Mouse (Mus musculus) heart, adult 11 months (tissue): ENCODE results near the gene Gdnf.

Experiments used
- DNase-seq: peaks from one replicate; pipeline ENCODE4 v3.0.0; 2022

Gene Gdnf

DNA sequence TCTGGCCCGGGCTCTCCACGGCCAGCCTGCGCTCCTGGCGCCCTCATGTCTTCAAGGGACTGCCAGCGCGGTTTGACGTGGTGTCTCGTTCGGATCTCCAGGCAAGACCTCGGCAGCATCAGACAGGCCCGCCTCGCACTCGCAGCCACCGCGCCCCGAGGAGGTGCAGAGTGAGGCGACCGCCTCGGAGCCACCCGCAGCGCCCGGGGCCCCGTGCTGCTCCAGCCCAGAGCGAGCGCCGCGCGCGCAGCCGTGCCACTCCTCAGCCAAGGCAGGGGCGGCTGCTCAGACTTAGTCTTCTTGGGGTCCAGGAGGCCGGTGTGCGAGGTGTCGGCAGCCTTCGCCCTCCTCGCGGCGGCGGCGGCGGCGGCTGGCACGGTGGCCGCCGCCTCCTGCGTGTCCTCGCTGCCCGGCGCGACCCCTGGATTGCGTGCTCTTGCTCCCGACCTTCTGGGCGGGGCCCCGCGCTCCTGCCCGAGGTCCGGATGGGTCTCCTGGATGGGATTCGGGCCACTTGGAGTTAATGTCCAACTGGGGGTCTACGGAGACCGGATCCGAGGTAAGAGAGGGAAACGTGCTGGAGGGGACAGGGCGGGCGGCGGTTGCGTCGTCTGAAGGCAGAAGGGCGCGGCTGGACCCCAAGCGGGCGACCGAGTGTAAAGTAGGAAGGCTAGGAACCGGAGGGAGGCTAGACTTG, at the start of gene Gdnf:
Gene Gdnf (plus strand): TSS at position 291 of the 697 bp plus-strand sequence.
- peak; percentile 86 for DNase-seq

DNA sequence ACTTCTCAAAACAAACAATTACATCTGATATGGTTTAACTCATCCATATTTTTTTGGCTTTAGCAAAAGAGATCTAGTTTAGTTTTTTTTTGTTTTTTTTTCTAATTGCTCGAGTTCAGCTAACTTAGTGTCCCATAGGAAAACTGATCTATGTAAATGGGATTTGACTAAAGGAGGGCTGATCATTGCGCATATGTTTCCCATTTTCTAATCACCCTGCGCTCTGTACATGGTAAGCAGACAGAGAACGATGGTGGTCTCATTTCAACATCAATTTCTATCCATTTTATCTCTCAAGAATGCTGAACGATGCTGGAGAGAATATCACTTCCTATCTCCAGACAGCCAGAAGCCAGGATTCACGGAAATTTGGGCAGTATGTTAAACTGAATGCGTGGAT, 43.5 kb upstream of the Gdnf start:
- no peak for DNase-seq

DNA sequence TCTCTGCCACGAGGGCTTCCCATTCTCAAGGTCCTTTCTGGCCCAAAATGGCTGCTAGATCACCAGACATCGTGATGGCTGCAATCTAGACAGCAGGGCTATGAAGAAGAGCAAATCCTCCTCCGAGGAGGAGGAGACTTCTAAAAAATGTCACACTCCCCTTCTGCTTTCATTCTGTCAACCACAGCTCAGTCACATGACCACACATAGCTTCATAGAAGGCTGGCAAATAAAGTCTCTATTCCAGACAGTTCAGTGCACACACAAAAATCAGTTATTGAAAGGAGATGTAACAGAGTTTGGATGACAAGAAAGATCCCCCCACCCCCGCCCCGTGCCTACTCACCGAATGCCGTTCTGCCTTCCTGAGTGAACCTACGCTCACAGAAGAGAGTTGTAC, 37.7 kb upstream of the Gdnf start:
- peak; percentile 28 for DNase-seq

DNA sequence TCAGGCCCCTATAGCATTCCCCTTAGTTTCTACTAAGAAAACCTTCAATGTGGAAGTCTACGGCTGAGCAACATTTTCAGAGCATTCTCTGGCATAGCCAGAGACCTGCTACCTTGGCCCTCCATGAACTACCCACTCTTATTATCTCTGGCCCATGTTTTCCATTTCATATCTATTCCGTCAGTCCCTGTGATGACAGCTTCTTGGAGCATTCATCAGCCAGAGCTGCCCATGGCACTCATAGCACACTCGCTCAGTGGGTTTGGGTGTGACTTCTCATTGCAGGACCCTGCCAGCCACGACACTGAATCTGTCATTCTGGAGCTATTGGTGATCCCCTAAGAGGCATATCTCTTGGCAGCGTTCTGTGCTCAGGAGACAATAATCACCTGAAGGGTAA, 29.1 kb upstream of the Gdnf start:
- DNase-seq, result peak; percentile 96

DNA sequence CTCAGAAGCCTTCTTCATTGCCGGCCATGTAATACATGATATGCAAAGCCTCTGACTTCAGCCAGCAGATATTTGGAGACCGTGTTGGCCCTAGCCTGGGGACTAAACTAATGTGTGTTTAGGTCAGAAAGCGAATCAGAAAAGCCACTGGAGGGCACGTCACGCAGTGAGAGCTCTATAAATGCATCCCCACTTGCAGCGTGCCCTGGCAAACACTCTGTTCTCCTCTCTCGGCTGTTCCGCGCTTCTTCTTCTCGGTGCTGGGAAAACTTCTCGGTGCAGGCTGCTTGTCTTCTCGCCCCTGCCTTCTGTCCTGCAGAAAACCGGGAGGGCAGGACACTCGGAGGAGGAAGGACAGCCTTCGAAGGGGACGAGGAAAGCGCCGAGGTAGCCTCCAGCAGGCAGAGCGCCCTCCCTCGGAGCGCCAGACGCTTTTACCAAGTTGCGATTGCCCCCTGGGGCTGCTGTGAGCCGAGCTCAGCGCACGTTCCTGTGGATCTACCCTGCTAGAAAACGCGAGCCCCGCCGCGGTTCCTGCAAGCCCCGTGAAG, 730 bp upstream of the Gdnf start:
- DNase-seq, result no peak

DNA sequence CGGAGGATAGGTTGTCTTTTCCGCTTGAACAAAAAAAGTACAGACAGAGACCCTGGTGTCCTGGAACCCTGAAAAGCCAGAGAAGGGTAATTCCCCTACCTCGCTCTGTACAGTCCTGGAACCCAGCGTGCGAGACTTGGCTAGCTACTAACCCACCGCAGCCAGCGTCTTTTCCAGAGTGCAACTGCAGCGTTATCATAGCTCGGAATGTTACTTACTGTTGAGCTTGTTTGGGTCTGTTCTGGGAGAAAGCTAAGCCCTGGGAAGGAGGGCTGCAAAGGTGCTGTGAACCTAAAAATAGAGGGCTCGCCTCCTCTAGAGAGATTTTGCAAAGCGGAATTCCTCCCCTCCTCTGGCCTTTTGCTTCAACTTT, 593 bp downstream of the Gdnf start:
- no peak for DNase-seq

DNA sequence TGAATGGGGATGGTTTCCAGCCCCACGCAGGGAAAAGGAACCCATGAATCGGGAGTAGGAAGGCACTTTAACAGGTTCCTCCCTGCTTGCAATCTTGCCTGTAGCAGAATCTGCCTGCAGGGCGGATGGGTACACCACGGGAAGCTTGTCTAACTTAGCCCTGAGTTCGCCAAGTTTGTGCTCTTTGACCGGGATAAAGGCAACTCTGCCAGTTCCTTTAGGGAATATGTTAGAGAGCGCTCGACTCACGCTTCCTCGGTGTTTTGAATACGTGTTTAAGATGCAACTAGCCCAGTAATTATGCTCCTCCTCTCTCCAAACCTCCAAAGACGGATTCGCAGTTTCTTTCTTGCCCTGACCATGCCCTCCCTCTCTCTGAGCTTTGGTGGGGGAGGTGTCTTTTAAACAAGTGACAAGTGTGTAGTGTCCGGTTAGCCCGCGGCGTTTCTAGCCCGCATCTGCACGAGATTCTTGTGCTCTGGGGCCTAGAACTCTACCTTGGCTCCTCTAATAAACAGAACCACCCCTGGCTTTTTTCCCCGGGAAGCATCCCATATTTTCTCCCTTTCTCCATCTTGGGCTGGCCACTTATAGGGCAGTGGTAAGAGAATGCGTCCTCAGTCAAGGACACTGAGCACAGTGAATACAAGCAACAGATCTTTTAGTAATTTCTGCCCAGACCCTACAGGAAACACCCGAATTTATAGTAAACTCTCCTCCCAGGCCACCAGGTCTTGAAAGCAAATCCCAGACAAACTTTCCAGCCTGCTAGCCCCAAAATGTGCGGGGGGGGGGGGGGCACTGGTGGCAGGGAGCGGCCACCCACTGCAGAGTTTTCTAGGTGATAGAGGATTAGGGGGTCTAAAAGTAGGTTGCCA, 1.4 kb downstream of the Gdnf start:
- no peak for DNase-seq

DNA sequence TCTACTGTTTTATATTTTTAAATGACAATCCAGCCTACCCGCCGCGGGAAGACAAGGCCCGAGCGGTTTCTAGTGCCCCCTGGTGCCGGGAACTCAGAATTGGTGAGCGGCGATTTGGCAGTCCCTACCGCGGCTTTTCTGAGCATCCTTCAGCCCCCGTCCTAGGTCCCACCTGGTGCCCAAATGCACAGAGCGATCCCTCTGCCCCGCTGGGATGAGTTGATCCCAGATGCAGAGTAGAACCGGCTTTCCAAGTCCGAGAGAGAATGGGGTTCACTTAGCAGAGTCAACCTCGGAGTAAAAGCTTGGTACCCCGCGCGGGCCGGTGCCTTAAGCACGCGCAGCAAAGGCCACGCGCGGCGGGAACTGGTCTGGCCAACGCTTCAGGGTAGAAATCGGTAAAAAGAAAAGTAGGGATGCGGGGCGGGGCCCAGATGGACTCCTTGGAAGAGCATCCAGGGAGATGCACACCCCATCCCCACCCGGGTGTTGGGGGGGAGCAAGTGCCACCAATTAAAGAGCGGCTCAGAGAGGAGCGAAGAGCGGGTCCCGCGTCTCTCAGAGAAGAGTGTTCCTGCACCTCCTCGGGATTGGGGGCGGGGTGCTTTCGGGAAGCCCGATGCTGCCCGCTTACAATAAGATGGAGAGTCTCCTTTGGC, 2.4 kb downstream of the Gdnf start:
- peak; percentile 91 for DNase-seq

DNA sequence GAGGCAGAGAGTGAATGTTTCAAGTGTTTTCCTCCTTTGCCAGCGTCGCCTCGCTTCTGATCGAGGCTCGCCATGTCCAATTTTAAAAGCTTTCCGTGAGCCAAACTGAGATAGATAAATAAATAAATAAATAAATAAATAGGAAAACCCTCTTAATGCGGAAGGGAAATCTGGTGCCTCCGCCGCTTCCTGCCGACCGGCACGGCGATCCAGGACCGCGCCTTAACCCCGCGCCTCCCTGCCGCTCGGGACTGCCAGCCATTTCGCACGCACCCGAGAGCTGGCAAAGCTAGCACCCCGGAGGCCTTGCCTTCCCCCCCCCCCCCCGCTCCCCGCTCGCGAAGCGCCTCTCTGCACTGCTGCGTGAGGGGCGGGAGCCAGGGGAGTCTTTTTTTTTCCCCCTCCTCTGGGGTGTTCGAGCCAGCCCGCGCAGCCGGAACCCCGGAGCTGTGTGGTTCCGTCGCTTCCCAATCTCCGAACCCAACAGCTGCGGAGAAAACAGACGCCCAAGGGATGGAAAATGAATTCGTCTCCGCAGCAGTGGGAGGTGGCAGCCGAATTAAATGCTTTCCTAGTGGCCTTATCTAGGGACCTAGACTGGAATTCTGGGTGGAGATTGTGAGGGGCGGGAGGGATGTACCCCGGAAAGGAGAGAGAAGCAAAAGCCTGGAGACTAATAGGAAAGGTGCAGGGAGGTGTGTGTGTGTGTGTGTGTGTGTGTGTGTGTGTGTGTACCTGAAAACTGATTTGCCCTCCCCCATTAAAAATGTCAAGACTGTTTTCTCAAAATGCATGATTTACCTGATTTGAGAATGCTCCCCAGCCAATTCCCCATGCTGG, 3.1 kb downstream of the Gdnf start:
- DNase-seq, result no peak

DNA sequence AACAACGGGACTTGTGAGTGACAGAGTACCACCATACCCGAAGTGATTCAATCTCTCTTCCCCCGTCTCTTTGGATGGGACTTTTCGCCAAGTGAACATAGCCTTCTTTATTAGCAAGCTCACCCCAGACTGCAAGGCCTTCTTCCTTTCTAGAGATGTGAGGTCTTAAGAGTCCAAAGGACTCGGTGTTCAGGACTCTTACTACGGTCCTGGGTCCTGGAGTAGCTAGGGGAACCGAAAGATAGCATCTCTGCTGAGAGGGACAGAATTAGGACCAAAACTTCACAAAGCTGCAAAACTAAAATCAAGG, 3.7 kb downstream of the Gdnf start:
- no peak for DNase-seq

DNA sequence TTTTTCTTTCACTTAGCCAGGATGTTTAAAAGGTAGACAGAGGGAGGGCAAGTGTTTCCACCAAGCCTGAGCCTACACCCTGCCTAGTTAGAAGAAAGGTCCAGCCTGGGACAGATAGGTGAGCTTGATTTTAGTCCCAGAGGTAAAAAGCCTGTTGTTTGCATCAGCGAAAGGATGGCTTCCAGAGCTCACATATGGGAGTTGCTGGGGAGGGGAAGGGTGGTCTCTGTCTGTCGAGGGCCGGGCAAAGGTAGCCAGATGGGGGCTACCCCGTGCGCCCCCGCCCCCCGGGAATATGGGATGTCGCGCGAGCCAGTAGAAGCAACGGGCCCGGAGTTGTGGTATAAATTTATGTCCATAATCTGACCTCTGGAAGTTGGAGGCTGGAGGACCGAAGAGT, 4.3 kb downstream of the Gdnf start:
- no peak for DNase-seq

DNA sequence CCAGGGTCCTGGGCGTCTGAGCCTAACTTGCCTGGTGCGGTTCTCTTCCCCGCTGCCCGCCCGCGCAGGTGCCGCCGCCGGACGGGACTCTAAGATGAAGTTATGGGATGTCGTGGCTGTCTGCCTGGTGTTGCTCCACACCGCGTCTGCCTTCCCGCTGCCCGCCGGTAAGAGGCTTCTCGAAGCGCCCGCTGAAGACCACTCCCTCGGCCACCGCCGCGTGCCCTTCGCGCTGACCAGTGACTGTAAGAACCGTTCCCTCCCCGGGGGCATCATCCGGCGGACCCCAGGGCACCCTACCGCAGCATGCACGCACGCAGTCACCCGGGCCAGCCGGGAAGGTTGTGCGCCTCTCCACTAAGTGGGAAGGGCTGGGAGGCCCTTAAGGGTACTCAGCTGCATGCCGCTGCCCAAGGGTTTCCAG, 4.9 kb downstream of the Gdnf start:
- DNase-seq, result no peak

DNA sequence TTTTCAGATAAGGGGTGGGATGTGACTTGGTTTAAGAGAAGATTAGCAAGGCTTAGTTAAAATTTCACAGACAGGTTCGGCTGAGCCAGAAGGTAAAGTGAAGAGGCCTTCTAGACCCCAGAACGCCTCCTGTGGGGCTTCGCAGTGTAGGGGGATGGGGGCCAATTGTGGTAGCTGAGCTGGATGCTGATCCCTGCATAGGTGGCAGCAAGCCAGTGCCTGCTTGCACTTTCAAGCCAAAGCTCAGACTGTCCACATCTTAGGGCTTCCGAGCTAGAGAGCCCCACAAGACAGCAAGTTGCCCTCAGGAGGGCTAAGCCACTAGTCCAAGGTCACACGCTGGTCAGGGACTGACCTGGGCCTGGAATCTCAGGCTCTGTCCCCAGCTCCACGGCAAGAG, 13.2 kb downstream of the Gdnf start:
- no peak for DNase-seq

DNA sequence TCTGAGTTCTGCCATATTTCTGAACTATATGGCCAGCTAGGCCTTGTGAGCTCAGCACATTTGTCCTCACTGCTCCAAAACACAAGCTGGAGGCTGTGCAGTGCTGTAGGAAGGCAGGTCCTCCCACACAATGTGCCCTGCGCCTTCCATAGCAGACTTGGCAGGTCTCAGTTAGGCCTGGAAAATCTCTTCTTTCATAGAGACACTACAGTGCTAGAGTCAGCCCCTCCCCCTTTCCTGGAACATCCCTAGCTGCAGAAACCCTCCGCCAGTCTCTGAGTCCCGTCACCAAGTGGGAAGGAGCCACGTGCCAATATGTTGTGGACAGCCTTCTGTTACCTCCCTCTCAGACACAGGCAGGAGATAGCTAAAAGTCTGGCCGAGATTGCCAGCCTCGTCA, 14.9 kb downstream of the Gdnf start:
- DNase-seq, result no peak

DNA sequence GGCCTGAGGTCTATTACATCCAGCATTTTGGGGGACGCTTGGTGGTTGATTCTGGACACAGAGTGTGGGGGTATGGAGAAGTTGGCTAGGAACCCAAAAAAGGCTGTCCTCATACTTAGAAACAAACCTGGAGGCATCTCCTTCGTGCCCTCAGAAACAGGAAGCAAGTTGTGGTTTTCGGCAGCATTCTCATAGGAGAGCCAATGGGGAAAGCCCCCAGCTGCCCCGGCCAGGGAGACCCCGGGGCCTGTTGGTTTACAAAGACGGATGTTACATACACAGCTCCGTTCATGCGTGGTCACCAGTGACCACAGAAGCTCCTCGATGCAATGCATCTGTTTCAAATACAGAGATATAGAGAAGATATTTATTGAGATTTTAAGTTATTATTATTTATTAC, 24.8 kb downstream of the Gdnf start:
- DNase-seq, result no peak

DNA sequence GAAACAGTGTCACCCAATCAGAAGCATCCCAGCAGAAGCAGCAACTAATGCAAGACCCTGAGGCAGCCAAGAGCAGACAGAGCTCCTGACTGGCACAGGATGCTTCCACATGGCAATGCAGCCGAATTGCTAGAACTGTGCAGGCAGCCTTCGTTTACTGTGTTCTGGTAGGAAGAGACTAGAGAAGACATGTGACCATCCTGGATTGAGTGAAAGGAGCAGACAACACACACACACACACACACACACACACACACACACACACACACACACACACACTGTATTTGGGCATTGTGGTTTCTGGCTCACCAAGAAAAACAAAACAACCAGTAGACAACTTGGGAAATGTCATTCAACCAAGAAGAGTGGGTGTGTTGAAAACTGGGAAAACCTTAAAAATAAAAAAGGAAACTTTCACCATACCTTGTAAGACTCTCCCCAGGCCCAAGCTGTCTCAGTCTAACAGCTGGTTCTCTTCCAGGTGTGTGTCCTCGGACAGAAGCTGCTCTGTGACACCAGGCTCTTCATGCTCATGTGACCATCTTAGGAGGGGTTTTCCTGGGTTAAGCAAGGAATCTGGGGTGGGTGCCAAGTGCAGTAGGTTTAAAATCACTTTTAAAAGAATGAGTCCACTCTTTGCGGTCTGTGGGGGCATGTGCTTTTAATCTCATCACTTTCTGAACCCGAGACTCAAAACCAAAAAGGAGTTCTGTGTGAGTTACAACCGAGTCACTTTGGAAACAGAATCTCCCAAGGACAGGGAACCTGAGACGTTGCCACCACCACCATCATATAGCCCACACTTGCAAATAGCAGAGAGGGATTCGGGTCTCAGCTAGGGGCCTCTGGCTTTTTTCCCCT, 27.6 kb downstream of the Gdnf start:
- no peak for DNase-seq

DNA sequence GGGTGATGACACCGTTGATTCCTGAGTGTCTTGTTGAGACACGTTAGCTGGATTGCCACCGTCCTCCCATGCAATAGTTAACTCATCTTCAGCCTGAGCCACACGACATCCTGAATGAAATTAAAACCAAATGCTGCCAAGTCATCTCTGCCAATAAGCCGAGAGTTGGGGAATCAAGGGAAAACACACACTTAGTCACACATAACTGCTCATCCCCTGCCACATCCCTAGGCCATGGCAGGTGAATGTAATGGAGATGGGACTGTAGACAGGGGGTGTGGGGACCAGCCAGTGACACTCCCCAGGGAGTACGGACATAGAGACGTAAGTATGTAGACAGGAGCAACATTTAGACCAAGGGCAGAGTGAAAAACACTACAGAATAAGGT, 28.3 kb downstream of the Gdnf start:
- DNase-seq, result no peak

DNA sequence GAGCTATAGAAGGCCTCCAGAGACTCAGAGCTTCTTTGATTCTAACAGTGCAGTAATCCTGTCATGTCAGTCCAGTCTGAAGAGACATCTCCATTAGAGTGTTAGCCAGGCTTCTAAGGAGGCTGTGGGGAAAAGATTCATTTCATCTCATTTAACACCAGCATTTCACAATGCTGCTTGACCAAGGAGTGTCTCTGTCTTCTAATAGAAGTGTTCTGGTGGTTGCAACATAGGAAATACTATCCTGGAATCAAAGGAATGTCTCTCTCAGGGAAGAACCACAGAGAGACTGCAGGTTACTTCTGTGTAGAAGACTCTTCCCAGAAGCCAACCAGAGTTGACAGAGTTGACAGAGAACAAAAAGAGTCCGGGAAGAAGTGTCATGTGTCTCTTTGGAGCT, 31.0 kb downstream of the Gdnf start:
- no peak for DNase-seq

DNA sequence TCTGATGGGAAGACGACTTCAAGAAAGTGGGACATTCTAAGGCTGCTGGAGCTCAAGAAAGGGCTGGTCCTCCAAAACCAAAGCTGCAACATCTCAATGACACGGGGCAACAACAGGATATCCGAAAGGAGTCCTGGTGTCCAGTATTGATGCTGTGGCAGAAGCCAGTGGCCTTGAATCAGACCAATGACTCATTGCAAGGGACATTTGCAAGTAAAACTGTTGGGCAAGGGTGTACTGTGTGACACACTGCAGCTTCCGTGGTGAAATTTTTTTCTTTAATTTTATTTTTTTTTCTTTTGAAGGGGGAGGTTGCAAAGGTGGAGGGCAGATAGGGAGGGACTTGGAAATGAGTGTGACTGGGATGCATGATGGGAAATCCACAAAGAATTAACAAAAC, 31.8 kb downstream of the Gdnf start:
- no peak for DNase-seq

DNA sequence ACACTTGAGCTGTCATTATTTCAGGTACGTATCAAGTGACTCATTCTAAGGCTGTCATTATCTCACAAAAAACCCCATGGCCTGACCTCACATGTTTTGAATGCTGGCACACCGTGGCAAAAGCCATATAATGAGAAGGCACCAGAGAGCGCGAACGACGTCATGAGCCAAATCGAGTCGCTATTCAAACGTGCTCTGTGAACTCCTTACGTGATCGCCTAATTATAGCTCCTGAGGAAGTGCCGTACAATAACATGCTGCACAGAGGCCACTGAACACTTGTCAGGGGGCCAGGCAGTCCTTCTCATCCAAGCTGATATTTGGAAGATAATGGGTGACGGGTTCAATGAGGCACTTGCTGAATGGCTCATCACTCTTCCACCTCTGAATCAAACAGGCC, 46.8 kb downstream of the Gdnf start:
- DNase-seq, result peak; percentile 91

DNA sequence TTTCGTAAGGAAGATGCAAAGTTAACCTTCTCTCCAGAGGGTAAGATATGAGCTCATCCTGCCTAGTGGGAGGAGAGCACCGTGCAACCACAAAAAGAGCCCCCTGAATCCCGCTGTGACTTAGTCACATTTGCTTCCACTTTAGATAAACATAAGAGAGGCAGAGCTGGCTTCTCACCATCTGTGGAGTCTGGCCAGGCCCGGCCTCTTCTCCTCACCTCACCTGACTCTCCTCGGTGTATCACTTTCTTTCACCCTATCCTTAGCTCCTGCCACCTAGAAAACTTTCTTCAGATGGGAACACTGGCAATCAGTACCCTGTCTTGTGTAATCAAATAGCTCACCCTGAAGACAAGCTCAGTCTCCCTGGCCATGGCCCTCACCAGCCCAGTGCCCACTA, 48.2 kb downstream of the Gdnf start:
- DNase-seq, result peak; percentile 72

DNA sequence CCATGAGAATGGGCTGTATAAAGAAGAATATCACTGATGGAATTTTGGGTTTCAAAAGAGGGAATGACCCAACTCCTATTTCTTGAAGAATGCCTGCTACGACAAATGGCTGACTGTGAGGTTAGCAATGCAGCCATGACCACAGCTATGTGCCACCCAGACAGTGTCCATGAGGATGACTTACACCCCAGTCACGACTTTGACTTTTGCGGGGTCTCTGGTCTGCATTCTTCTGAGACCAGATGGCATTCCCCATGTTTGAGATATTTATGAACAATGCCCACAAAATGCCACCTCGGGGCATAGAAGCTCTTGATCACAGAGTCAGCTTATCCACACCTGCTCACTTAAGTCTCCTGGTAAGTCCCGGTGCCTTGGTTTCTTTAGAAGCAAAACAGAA, 52.2 kb downstream of the Gdnf start:
- DNase-seq, result peak; percentile 80
